Mouse (Mus musculus): Measurements from ENCODE around the gene Tor1a. TPM values are rescaled to one million over a fixed set of nuclear protein-coding genes. Genes with fewer than 3 reads are reported as not detected.
"Not testable (repeated sequence)": the region's sequence is repeated elsewhere in the genome, so short reads cannot be mapped to it uniquely, and the experiment has no call there.

Tor1a gene
- total RNA-seq, 1 experiment from 2014 or later = 42.7 TPM

- DNase-seq = no peak
These were observed 12.9 kb downstream of the Tor1a start for GRCm38 (mm10) chr2:30954797-30955196.

GRCm38 (mm10) chr2:30952824-30953490 is 14.8 kb downstream of the Tor1a start, which contains the start of gene Tor1b:
Gene Tor1b, plus strand, starts transcription at chr2:30952959.
- peak; percentile 82 for DNase-seq

- DNase-seq = no peak
These were observed 15.3 kb downstream of the Tor1a start for GRCm38 (mm10) chr2:30952457-30952823.

GRCm38 (mm10) chr2:30942603-30943011 is 25.1 kb downstream of the Tor1a start:
- peak; percentile 33 for DNase-seq

- not testable (repeated sequence) for DNase-seq
These were observed 25.6 kb downstream of the Tor1a start for GRCm38 (mm10) chr2:30942116-30942515.

- no peak for DNase-seq
These were observed 26.1 kb downstream of the Tor1a start for GRCm38 (mm10) chr2:30941586-30941985.

GRCm38 (mm10) chr2:30938574-30938991 is 29.1 kb downstream of the Tor1a start:
- DNase-seq = no peak

- no peak for DNase-seq
These were observed 30.0 kb downstream of the Tor1a start for GRCm38 (mm10) chr2:30937731-30938130.

GRCm38 (mm10) chr2:30936808-30937207 is 30.9 kb downstream of the Tor1a start:
- no peak for DNase-seq

GRCm38 (mm10) chr2:30933917-30934450 is 33.7 kb downstream of the Tor1a start:
- DNase-seq = peak; percentile 71

- DNase-seq = no peak
These were observed 34.7 kb downstream of the Tor1a start for GRCm38 (mm10) chr2:30933032-30933431.

GRCm38 (mm10) chr2:30931922-30932321 is 35.8 kb downstream of the Tor1a start:
- DNase-seq = no peak

GRCm38 (mm10) chr2:30930846-30931245 is 36.9 kb downstream of the Tor1a start:
- not testable (repeated sequence) for DNase-seq

- DNase-seq = peak; percentile 79
These were observed 38.2 kb downstream of the Tor1a start, which contains the start of gene Ptges for GRCm38 (mm10) chr2:30929483-30930045. Gene Ptges, minus strand, starts transcription at chr2:30929863.

GRCm38 (mm10) chr2:30928893-30929482 is 38.7 kb downstream of the Tor1a start:
- DNase-seq = peak; percentile 57

- peak; percentile 82 for DNase-seq
These were observed 39.7 kb downstream of the Tor1a start for GRCm38 (mm10) chr2:30927844-30928628.

GRCm38 (mm10) chr2:30927151-30927781 is 40.5 kb downstream of the Tor1a start:
- no peak for DNase-seq

- DNase-seq = no peak
These were observed 41.4 kb downstream of the Tor1a start for GRCm38 (mm10) chr2:30926381-30926780.

- DNase-seq = peak; percentile 43
These were observed 42.6 kb downstream of the Tor1a start for GRCm38 (mm10) chr2:30925181-30925580.

- no peak for DNase-seq
These were observed 44.6 kb downstream of the Tor1a start for GRCm38 (mm10) chr2:30923099-30923498.

- no peak for DNase-seq
These were observed 47.5 kb downstream of the Tor1a start for GRCm38 (mm10) chr2:30920216-30920615.

GRCm38 (mm10) chr2:30918780-30919329 is 48.9 kb downstream of the Tor1a start:
- DNase-seq = no peak

All from adrenal gland, postnatal 25 days (tissue).